8 mouse cellular contexts compared by ENCODE assay signal in genomic region chr5:149320534-149321482, GRCm38 (mm10). TPM values are rescaled to one million over a fixed set of nuclear protein-coding genes. Genes with fewer than 3 reads are reported as not detected.
DNase-seq lines count a peak whose midpoint lies in the region; TF ChIP-seq lines count a peak whose summit lies in the region.

No protein-coding gene starts in this region.

- peak overlapping the region; percentile 62 for H3K4me3 ChIP-seq in E14TG2a.4 (replicated peaks; ENCODE audit: low read length)

- H3K36me3 ChIP-seq in E14TG2a.4 (ENCODE audit: insufficient read depth, low read length): no peaks in the 10 kb centered on the region

- no peak for TF ChIP-seq CTCF in E14TG2a.4 (conservative IDR thresholded peaks at IDR 0.05; ENCODE audit: low read length)

- H3K4me1 ChIP-seq in E14TG2a.4 (replicated peaks; ENCODE audit: low read depth, low read length): peaks cover 51% of the 10 kb centered on the region

- H3K27me3 ChIP-seq in E14TG2a.4 (ENCODE audit: insufficient read depth, low read length): peaks cover 69% of the 10 kb centered on the region

- no peaks in the 10 kb centered on the region for H3K9me3 ChIP-seq in E14TG2a.4 (ENCODE audit: low read length)

- peak; percentile 94 for DNase-seq in embryo, embryonic 10.5 days (ENCODE audit: low spot score)
- peak; percentile 81 for DNase-seq in gastrocnemius, postnatal 25 days
- peak; percentile 16 for DNase-seq in induced T-regulatory cell, adult 2 months (ENCODE audit: low read depth)
- DNase-seq in left cerebral cortex, adult 8-10 months (ENCODE audit: low spot score in 2 of 2): peak; percentile 45 to 72
- peak; percentile 63 to 85 for DNase-seq in lung, postnatal 4 days
- DNase-seq in right cerebral cortex, postnatal 14 days: peak; percentile 78
- no peak for DNase-seq in cerebellum, adult 9-11 months

RNA-seq across cellular contexts. Expression of gene Alox5ap, which starts 56.2 kb away (rescaled TPM):
- total RNA-seq in gastrocnemius, postnatal 25 days (2021): 10 to 100 TPM in 1 of 2 experiments, 1 to 10 TPM in 1; 6.2 to 11.0 TPM
- total RNA-seq in left cerebral cortex, adult 8-10 months (2022): 10 to 100 TPM in 3 of 4 experiments, 1 to 10 TPM in 1; 6.7 to 14.3 (median 11.2) TPM
